Mouse (Mus musculus) neural tube, embryonic 13.5 days (tissue): ENCODE results near the gene Armcx1. TPM values are rescaled to one million over a fixed set of nuclear protein-coding genes. Genes with fewer than 3 reads are reported as not detected.

ENCODE experiments used
- microRNA-seq: library from miRNA; unstranded; fragments of <30 nt; microRNA quantifications from one replicate; pipeline ENCODE4, GENCODE M21; 2016
- polyA plus RNA-seq: library from polyadenylated mRNA; unstranded; fragments of >200 nt; fragmentation: Nextera tagmentation; extraction: Ambion mirVana; gene quantifications from 2 replicates; pipeline ENCODE4 v1.2.1, GENCODE M21; 2015

Armcx1 gene
- polyA plus RNA-seq, 1 experiment from 2014 or later = 88.0 TPM

Small RNAs within 50 kb of the gene (microRNA-seq; reads per million reads assigned to microRNA genes)
- not detected for gene Mir7093

Other genes with a start within 250 kb of the Armcx1 start
- gene Taf7l, start 241.5 kb upstream of the Armcx1 start, polyA plus RNA-seq = not detected in 2 replicates
- gene Timm8a1, start 176.1 kb upstream of the Armcx1 start, polyA plus RNA-seq = 48.6 and 51.6 TPM in 2 replicates
- 0.94 and 1.0 TPM in 2 replicates for gene Btk, start 134.4 kb upstream of the Armcx1 start, polyA plus RNA-seq
- gene Rpl36a, start 132.3 kb upstream of the Armcx1 start, polyA plus RNA-seq = 191 and 228 TPM in 2 replicates
- 3.4 and 4.2 TPM in 2 replicates for gene Gla, start 116.8 kb upstream of the Armcx1 start, polyA plus RNA-seq
- gene Hnrnph2, start 116.8 kb upstream of the Armcx1 start, polyA plus RNA-seq = 154 and 171 TPM in 2 replicates
- gene Armcx4, start 31.4 kb upstream of the Armcx1 start, polyA plus RNA-seq = 5.6 and 5.7 TPM in 2 replicates
- 32.5 and 33.8 TPM in 2 replicates for gene Armcx6, start 33.5 kb downstream of the Armcx1 start, polyA plus RNA-seq
- 73.3 and 80.0 TPM in 2 replicates for gene Armcx3, start 38.6 kb downstream of the Armcx1 start, polyA plus RNA-seq
- gene Armcx2, start 91.3 kb downstream of the Armcx1 start, polyA plus RNA-seq = 86.3 and 87.0 TPM in 2 replicates
- 0.42 and 0.48 TPM in 2 replicates for gene Nxf2, start 246.8 kb downstream of the Armcx1 start, polyA plus RNA-seq